Mouse (Mus musculus): Measurements from ENCODE around the gene Aamp. TPM values are rescaled to one million over a fixed set of nuclear protein-coding genes. Genes with fewer than 3 reads are reported as not detected.
A peak's percentile ranks its signal among the peaks of the same experiment; 100 is the strongest.

Gene Aamp
- total and polyA plus RNA-seq, 2 experiments = 112 to 156 TPM

DNA sequence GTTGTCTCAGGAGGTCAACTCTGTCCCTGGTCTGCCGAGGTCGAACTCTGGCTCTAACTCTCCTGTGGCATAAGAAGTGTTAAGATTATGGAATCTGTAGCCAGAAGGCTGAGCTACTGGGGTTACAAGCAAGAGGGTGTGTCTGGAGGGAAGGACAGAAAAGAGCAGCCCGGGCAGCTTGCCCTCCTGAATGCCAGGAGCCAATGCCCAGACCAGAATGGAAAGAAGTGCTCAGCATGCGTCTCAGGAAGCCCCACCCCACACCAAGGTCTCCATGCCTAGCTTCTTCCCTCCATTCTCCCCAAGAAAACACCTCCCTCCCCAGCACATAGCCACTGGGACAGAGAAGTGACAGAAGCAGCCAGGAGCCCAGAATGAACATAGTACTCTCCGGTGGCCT, 14.5 kb upstream of the Aamp start:
- WGBS = 53% methylated on average over 5 of the region's 5 CpGs
- H3K79me2 ChIP-seq (ENCODE audit: control insufficient read depth, insufficient read depth, low read length) = peaks cover 60% of the 10 kb centered on the region; the same call in 1 of the 2 replicates
- DNase-seq (ENCODE audit: extremely low read depth, low read depth, low spot score) = no peak
- H3K9ac ChIP-seq (ENCODE audit: low read depth, low read length) = no peak overlapping the region
- TF ChIP-seq POLR2A (IDR thresholded peaks at IDR 0.05; ENCODE audit: extremely low read depth, insufficient read depth, low read length) = no peak
- TF ChIP-seq CTCF (IDR thresholded peaks at IDR 0.05; ENCODE audit: low read depth, low read length) = no peak
- no peaks in the 10 kb centered on the region for H3K27me3 ChIP-seq (ENCODE audit: control insufficient read depth, insufficient read depth, low read length)
- 0 out of 2 replicates have a peak overlapping the region, but pooled peaks have one; percentile 9 for H3K27ac ChIP-seq (replicated peaks; ENCODE audit: insufficient read depth, low read depth, low read length)
- H3K4me3 ChIP-seq (ENCODE audit: insufficient read depth, low read depth, low read length) = no peak overlapping the region
- peaks cover 28% of the 10 kb centered on the region for H3K4me1 ChIP-seq (ENCODE audit: control insufficient read depth, insufficient read depth, low read length)
- peaks cover 1% of the 10 kb centered on the region; the same call in 1 of the 2 replicates for H3K36me3 ChIP-seq (ENCODE audit: control insufficient read depth, insufficient read depth, low read length)

DNA sequence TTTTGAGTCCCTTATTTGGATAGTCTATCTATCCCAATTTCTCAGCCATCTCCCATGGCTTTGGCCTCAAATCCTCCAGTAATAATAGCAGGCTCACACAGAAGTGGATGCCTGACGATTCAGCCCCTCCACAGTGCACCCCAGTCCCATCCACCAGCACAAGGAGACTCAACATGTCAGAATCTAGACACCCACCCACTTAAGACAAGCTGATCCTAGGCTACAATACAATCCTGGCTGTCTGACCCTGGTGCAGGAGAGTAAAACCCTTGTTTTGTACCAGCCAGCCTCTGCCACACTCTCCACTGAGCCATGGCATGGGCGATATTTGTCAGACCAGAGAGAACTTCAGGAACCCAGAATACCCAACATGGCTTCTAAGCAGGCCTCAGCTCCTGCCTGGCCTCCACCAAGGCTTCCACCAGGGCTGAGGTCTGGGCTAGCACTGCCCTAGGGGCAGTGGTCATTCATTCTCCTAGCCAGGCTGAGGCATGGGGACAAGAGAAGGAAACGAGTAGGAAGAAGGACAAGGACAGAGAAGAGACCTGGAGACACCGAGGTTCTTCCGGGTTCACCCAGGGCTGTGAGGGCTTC, 13.7 kb upstream of the Aamp start:
- 78% methylated on average over 5 of the region's 5 CpGs for WGBS
- H3K4me3 ChIP-seq (ENCODE audit: insufficient read depth, low read depth, low read length) = no peak overlapping the region
- H3K27ac ChIP-seq (replicated peaks; ENCODE audit: insufficient read depth, low read depth, low read length) = no peak overlapping the region; the same call in 1 of the 2 replicates
- peaks cover 31% of the 10 kb centered on the region for H3K4me1 ChIP-seq (ENCODE audit: control insufficient read depth, insufficient read depth, low read length)
- H3K27me3 ChIP-seq (ENCODE audit: control insufficient read depth, insufficient read depth, low read length) = no peaks in the 10 kb centered on the region
- DNase-seq (ENCODE audit: extremely low read depth, low read depth, low spot score) = no peak
- H3K36me3 ChIP-seq (ENCODE audit: control insufficient read depth, insufficient read depth, low read length) = peaks cover 7% of the 10 kb centered on the region; the same call in 1 of the 2 replicates
- peaks cover 53% of the 10 kb centered on the region; the same call in 1 of the 2 replicates for H3K79me2 ChIP-seq (ENCODE audit: control insufficient read depth, insufficient read depth, low read length)
- no peak for TF ChIP-seq CTCF (IDR thresholded peaks at IDR 0.05; ENCODE audit: low read depth, low read length)
- TF ChIP-seq POLR2A (IDR thresholded peaks at IDR 0.05; ENCODE audit: extremely low read depth, insufficient read depth, low read length) = no peak
- H3K9ac ChIP-seq (ENCODE audit: low read depth, low read length) = no peak overlapping the region

DNA sequence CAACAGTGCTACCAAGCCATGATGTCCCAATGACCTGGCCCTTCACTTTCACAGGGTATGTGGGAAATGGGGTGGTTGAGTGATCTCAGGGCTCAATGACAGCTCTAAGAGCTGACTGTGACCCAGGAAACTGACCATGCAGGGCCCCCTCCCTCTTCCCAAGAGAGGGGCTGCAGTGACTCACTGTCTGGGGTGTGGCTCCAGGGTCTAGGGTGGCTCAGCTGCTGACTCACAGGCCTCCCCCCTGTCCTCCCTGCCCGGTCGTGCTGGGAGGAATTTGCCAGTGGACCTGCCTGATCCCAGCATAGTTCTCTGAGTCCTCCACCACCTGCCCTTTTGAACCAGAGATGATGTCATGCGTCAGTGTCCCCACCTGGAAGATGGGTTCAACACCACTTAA, 12.7 kb upstream of the Aamp start:
- 66% methylated on average over 3 of the region's 3 CpGs for WGBS
- peaks cover 45% of the 10 kb centered on the region; the same call in 1 of the 2 replicates for H3K79me2 ChIP-seq (ENCODE audit: control insufficient read depth, insufficient read depth, low read length)
- no peaks in the 10 kb centered on the region for H3K27me3 ChIP-seq (ENCODE audit: control insufficient read depth, insufficient read depth, low read length)
- peaks cover 7% of the 10 kb centered on the region; the same call in 1 of the 2 replicates for H3K36me3 ChIP-seq (ENCODE audit: control insufficient read depth, insufficient read depth, low read length)
- peaks cover 24% of the 10 kb centered on the region for H3K4me1 ChIP-seq (ENCODE audit: control insufficient read depth, insufficient read depth, low read length)
- TF ChIP-seq CTCF (IDR thresholded peaks at IDR 0.05; ENCODE audit: low read depth, low read length) (no peak), POLR2A (IDR thresholded peaks at IDR 0.05; ENCODE audit: extremely low read depth, insufficient read depth, low read length) (no peak)
- H3K27ac ChIP-seq (replicated peaks; ENCODE audit: insufficient read depth, low read depth, low read length) = peak overlapping the region; percentile 79; the same call in 1 of the 2 replicates
- no peak for DNase-seq (ENCODE audit: extremely low read depth, low read depth, low spot score)
- no peak overlapping the region for H3K9ac ChIP-seq (ENCODE audit: low read depth, low read length)
- H3K4me3 ChIP-seq (ENCODE audit: insufficient read depth, low read depth, low read length) = no peak overlapping the region

DNA sequence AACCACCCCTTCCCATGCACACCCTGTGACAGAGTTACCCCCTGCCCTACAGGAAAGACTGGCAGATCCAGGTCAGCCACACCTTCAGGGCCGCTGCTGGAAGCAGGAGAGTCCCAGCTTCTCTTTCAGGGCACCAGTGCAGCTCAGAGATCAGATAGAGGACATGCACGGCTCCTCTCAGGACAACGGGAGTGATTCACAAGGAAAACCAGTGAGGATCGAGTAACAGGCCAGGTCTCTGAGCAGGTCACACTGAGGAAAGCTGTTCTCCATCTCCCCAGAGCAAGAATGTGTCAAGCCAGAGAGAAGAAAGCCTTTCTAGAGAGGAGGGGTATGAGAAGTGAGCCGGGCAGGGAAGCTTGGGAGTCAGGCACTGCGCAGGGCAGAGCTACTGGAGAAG, 11.9 kb upstream of the Aamp start:
- Histone ChIP-seq H3K27me3 (ENCODE audit: control insufficient read depth, insufficient read depth, low read length) (no peaks in the 10 kb centered on the region), H3K36me3 (ENCODE audit: control insufficient read depth, insufficient read depth, low read length) (peaks cover 12% of the 10 kb centered on the region; the same call in 1 of the 2 replicates), H3K4me1 (ENCODE audit: control insufficient read depth, insufficient read depth, low read length) (peaks cover 20% of the 10 kb centered on the region), H3K27ac (replicated peaks; ENCODE audit: insufficient read depth, low read depth, low read length) (peak overlapping the region; percentile 79), H3K4me3 (ENCODE audit: insufficient read depth, low read depth, low read length) (no peak overlapping the region), H3K9ac (ENCODE audit: low read depth, low read length) (peak overlapping the region; percentile 9; the same call in 1 of the 2 replicates), H3K79me2 (ENCODE audit: control insufficient read depth, insufficient read depth, low read length) (peaks cover 37% of the 10 kb centered on the region; the same call in 1 of the 2 replicates)
- WGBS = 65% methylated on average over 6 of the region's 6 CpGs
- no peak for DNase-seq (ENCODE audit: extremely low read depth, low read depth, low spot score)
- TF ChIP-seq CTCF (IDR thresholded peaks at IDR 0.05; ENCODE audit: low read depth, low read length) (no peak), POLR2A (IDR thresholded peaks at IDR 0.05; ENCODE audit: extremely low read depth, insufficient read depth, low read length) (no peak)

DNA sequence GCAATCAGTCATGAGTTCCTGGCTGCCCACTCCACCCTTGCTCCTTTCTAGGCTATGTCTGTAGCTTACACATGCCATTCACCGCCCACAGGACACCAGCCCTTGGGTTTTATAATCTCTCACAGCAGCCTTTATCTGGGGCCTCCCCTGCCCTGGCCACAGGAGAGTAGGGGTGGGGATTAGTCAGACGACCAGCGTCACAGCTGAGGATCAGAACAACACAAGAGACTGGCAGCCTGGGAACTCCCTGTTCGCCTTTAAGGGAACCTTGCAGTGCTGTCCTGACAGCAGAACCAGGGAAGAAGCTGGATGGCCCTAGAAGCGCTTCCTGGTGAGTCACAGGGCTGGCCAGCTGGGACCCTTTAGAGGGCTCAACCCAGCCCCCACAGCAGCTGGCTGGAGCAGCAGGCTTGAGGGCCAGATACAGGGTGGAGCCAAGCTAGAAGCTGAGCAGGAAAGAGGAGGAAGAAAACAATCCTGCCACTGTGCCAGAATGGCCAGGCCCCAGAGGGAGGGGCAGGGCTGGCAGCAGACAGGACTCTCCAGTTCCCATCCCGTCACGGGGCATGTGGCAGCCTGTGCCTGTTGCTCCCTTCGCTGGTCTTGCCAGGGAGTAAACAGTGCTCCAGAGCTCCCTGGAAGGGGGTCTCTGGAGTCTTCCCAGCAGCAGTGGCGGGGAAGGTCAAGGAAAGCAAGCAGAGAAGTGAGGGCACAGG, 11.1 kb upstream of the Aamp start:
- peak overlapping the region; percentile 9; the same call in 1 of the 2 replicates for H3K9ac ChIP-seq (ENCODE audit: low read depth, low read length)
- H3K27ac ChIP-seq (replicated peaks; ENCODE audit: insufficient read depth, low read depth, low read length) = peak overlapping the region; percentile 79
- peak; percentile 58 for DNase-seq (ENCODE audit: extremely low read depth, low read depth, low spot score)
- H3K36me3 ChIP-seq (ENCODE audit: control insufficient read depth, insufficient read depth, low read length) = peaks cover 13% of the 10 kb centered on the region; the same call in 1 of the 2 replicates
- no peaks in the 10 kb centered on the region for H3K27me3 ChIP-seq (ENCODE audit: control insufficient read depth, insufficient read depth, low read length)
- no peak for TF ChIP-seq POLR2A (IDR thresholded peaks at IDR 0.05; ENCODE audit: extremely low read depth, insufficient read depth, low read length)
- no peak for TF ChIP-seq CTCF (IDR thresholded peaks at IDR 0.05; ENCODE audit: low read depth, low read length)
- peaks cover 29% of the 10 kb centered on the region; the same call in 1 of the 2 replicates for H3K79me2 ChIP-seq (ENCODE audit: control insufficient read depth, insufficient read depth, low read length)
- WGBS = 43% methylated on average over 9 of the region's 9 CpGs
- no peak overlapping the region for H3K4me3 ChIP-seq (ENCODE audit: insufficient read depth, low read depth, low read length)
- peaks cover 18% of the 10 kb centered on the region for H3K4me1 ChIP-seq (ENCODE audit: control insufficient read depth, insufficient read depth, low read length)
